Mouse (Mus musculus) leukemia stem cell, adult 10-12 weeks (primary cell): Measurements from ENCODE around the gene Ina. TPM values are rescaled to one million over a fixed set of nuclear protein-coding genes. Genes with fewer than 3 reads are reported as not detected.

Experiments used
- polyA plus RNA-seq: library from polyadenylated mRNA; stranded (reverse); fragments of >175 nt; gene quantifications from 2 replicates; pipeline ENCODE4 v1.2.3, GENCODE M21; 2012; ENCODE audit warnings: low replicate concordance

Ina gene
- 0.11 TPM in 1 of 2 replicates, not detected in the other for polyA plus RNA-seq

GRCm38 (mm10) chr19:47014447-47015381 is at the start of gene Ina, which contains the start of gene Nt5c2:
Gene Ina (plus strand): TSS chr19:47014698.
Gene Nt5c2 (minus strand): TSS chr19:47015153.

DNA sequence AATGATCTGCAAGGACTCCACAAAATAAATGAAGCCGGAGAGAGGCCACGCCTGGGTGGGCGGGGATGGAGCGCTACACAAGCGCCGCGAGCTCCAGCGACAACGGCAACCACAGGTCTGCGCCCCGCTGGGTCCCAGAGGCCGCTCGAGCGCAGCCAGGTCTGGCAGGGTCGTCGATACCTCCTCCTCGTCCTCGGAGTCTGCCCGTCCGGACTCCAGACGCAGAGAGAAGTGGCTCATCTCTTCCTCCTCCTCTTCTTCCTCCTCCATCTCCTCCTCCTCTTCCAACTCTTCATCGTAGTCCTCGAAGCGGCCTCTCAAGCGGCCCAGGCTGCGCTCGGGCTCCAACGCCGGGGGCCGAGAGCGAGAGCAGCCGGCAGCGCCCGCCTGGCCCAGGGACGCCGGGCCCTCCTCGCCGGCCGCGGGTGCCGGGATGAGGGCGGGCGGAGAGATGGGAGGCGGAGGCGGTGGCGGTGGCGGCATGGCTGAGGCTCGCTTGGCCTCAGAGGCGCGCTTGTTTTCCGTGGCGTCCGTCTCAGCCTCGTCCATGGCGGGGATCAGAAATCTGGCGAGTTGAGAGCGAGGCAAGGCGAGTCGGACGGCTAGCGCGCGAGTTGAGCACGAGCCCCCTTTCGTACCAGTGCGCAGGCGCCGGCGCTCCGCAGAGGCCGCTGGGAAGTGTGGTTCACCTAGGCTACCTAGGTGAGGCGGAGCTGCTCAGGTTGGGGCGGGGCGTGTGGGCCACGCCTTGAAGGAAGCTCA is 36.0 kb downstream of the Ina start, which contains the start of gene Pcgf6:
TSS of gene Pcgf6 (minus strand) at position 636 of the 762 bp plus-strand sequence.

GRCm38 (mm10) chr19:47067096-47067882 is 52.8 kb downstream of the Ina start, which contains the start of gene Taf5:
Gene Taf5 (plus strand): TSS chr19:47067746.

Other genes with a start within 250 kb of the Ina start
- 2.5 and 8.1 TPM in 2 replicates for gene Nt5c2, start 455 bp downstream of the Ina start, polyA plus RNA-seq
- 16.3 and 18.9 TPM in 2 replicates for gene Pcgf6, start 36.2 kb downstream of the Ina start, polyA plus RNA-seq
- gene Taf5, start 53.0 kb downstream of the Ina start, polyA plus RNA-seq, result 9.9 and 10.6 TPM in 2 replicates
- 3.3 and 8.6 TPM in 2 replicates for gene Usmg5, start 75.9 kb downstream of the Ina start, polyA plus RNA-seq
- 15.2 and 21.0 TPM in 2 replicates for gene Pdcd11, start 76.1 kb downstream of the Ina start, polyA plus RNA-seq
- 5.5 and 9.5 TPM in 2 replicates for gene Calhm2, start 123.6 kb downstream of the Ina start, polyA plus RNA-seq
- gene Calhm1, start 129.6 kb downstream of the Ina start, polyA plus RNA-seq, result not detected in 2 replicates
- gene Calhm3, start 143.1 kb downstream of the Ina start, polyA plus RNA-seq, result not detected in 2 replicates
- gene Neurl1a, start 164.1 kb downstream of the Ina start, polyA plus RNA-seq, result 0.68 and 1.0 TPM in 2 replicates